Mouse (Mus musculus) spleen, adult 2 months (tissue): ENCODE data around the gene Brox.

Experiments used
- CTCF ChIP-seq: fragments of 200-500 bp; IDR thresholded peaks from 2 replicates; pipeline ENCODE4 v1.5.1; 2011; ENCODE audit warnings: mild to moderate bottlenecking, inconsistent platforms; ENCODE audit not compliant: insufficient read depth, insufficient read length, insufficient replicate concordance; ENCODE audit errors: extremely low read depth
- POLR2A ChIP-seq: fragments of 200-500 bp; IDR thresholded peaks from 2 replicates; pipeline ENCODE4 v1.6.1; 2011; ENCODE audit warnings: low read depth, low read length, inconsistent platforms

DNA sequence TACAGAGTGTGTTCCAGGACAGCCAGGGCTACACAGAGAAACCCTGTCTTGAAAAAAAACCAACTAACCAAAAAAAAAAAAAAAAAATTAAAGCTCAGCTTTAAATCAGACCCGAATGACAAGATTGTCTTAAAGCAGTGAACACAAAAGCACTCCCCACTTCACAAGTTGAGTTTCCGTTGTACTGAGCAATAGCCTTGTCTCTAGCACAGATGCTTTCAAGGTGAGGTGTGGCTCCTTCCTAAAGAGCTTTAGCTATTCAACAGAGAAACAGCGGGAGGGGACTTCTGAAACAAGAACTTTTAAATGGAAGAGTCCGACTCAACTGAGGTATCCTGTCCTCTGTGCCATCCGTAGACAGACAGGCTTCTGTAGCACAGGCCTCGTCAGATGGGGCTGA is 27.4 kb upstream of the Brox start:
- TF ChIP-seq CTCF (no peak), POLR2A (no peak)
